Mouse (Mus musculus) lung, embryonic 14.5 days (tissue): ENCODE data around the gene Usb1. TPM values are rescaled to one million over a fixed set of nuclear protein-coding genes. Genes with fewer than 3 reads are reported as not detected.

ENCODE experiments used
- ATAC-seq: fragments of 200-750 bp; cut with Nextera tagmentation; 2 replicates; pipeline ENCODE4 v1.8.0; 2017; ENCODE audit warnings: mild to moderate bottlenecking, moderate TSS enrichment, moderate library complexity; ENCODE audit not compliant: insufficient read depth
- DNase-seq: peaks from one replicate; pipeline ENCODE4 v3.0.0-alpha.2; 2015
- H3K27ac ChIP-seq: fragments of 300-500 bp; sonication (generic); 2 replicates; pipeline ENCODE4 v1.5.1; 2014; ENCODE audit warnings: low read depth, mild to moderate bottlenecking, moderate library complexity
- H3K27me3 ChIP-seq: fragments of 300-500 bp; sonication (generic); 2 replicates; pipeline ENCODE4 v1.6.1; 2014; ENCODE audit warnings: low read length, control low read depth; ENCODE audit not compliant: insufficient read depth
- H3K36me3 ChIP-seq: fragments of 300-500 bp; sonication (generic); 2 replicates; pipeline ENCODE4 v1.6.1; 2014; ENCODE audit warnings: control low read depth; ENCODE audit not compliant: insufficient read depth
- H3K4me1 ChIP-seq: fragments of 300-500 bp; sonication (generic); 2 replicates; pipeline ENCODE4 v1.6.1; 2014; ENCODE audit warnings: antibody characterized with exemption, control low read depth; ENCODE audit not compliant: insufficient read depth
- H3K4me2 ChIP-seq: fragments of 300-500 bp; sonication (generic); 2 replicates; pipeline ENCODE4 v1.6.1; 2014; ENCODE audit warnings: mild to moderate bottlenecking
- H3K4me3 ChIP-seq: fragments of 300-500 bp; sonication (generic); 2 replicates; pipeline ENCODE4 v1.5.1; 2014; ENCODE audit warnings: low read depth, low read length
- H3K9ac ChIP-seq: fragments of 300-500 bp; sonication (generic); 2 replicates; pipeline ENCODE4 v1.6.1; 2014
- H3K9me3 ChIP-seq: fragments of 300-500 bp; sonication (generic); 2 replicates; pipeline ENCODE4 v1.6.1; 2016; ENCODE audit warnings: low read depth, low read length, control low read depth
- CTCF ChIP-seq: IDR thresholded peaks from 2 replicates; pipeline ENCODE4 v1.5.1; 2016; ENCODE audit warnings: antibody characterized with exemption, low read depth
- WGBS: fragments of 180-500 bp; shearing (Covaris S2); extraction: QIAGEN DNeasy Blood & Tissue Kit; methylation state at CpG from one replicate; pipeline ENCODE4 v1.1.7; 2014; 5-methylcytosine and 5-hydroxymethylcytosine counted together
- polyA plus RNA-seq: library from polyadenylated mRNA; unstranded; fragments of >200 nt; fragmentation: Nextera tagmentation; extraction: Ambion mirVana; gene quantifications from 2 replicates; pipeline ENCODE4 v1.2.1, GENCODE M21; 2014

The Usb1 gene
- polyA plus RNA-seq, 1 experiment from 2014 or later: 34.0 TPM

DNA sequence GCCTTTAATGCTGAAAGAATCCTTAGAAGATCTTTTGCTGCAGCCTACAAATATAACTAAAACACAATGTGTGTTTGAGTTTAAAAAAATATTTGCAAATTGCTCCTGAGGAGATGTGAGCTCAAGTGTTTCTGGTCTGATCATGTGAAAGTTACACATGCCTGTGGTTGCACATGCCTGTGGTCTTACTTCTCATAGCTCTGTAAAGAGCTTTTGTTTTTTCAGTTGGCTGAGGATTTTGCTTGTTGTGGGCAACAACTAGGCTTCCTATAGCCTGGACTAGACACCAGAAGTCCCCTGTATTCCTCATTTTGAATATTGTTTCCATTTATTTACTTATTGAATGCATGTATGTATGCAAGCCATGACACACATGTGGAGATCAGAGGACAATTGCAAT is 4.3 kb downstream of the Usb1 start:
- DNase-seq (no peak), ATAC-seq (no peak)
- no peak overlapping the region for H3K27ac ChIP-seq
- no peaks in the 10 kb centered on the region for H3K9me3 ChIP-seq
- H3K4me3 ChIP-seq: no peak overlapping the region
- TF ChIP-seq CTCF: no peak
- H3K4me2 ChIP-seq: no peak overlapping the region
- peaks cover 25% of the 10 kb centered on the region for H3K36me3 ChIP-seq
- H3K9ac ChIP-seq: no peak overlapping the region
- H3K4me1 ChIP-seq: no peaks in the 10 kb centered on the region
- no peaks in the 10 kb centered on the region for H3K27me3 ChIP-seq

DNA sequence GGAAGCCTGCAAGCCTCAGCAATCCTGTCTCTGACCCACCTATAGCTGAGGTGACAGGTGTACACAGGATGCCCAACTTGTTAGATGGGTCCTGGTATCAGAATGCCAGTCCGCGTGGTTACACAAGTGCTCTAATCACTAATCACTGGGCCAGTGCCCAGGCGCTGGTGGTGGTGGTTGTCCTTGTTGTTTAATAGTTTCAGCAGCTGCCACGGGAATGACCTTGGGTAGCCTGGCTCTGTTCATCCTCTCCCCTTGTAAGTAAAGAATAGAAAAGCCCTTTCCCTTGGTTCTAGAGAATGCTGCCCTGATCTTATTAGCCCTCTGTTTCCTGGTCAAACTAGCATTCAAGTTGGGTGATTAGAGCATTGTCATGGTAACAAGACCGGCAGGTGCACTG is 9.6 kb downstream of the Usb1 start:
- TF ChIP-seq CTCF: no peak
- Histone ChIP-seq H3K27me3 (no peaks in the 10 kb centered on the region), H3K27ac (no peak overlapping the region), H3K4me1 (no peaks in the 10 kb centered on the region), H3K9me3 (no peaks in the 10 kb centered on the region), H3K4me2 (no peak overlapping the region), H3K36me3 (peaks cover 48% of the 10 kb centered on the region), H3K9ac (no peak overlapping the region), H3K4me3 (no peak overlapping the region)
- ATAC-seq (no peak), DNase-seq (no peak)
- 63% methylated on average over 5 of the region's 5 CpGs for WGBS

DNA sequence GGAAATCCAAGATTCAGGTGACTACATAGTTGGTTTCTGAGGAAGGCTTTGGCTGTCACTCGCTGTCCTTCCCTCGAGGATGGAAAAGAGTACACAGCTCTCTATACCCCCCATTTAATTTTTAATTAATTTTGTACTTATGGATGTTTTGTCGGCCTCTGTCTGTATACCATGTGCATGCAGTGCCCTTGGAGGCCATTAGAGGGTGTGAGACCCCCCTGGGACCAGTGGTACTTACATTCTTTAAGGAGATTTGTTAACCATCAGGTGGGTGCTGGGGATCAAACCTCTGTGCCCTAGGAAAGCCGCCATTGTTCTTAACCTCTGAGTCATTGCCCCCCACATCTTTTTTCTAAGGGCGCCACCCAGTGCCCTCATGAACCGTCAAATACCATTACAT is 12.6 kb downstream of the Usb1 start:
- Histone ChIP-seq H3K9ac (no peak overlapping the region), H3K4me2 (no peak overlapping the region), H3K27me3 (no peaks in the 10 kb centered on the region), H3K9me3 (no peaks in the 10 kb centered on the region), H3K27ac (no peak overlapping the region), H3K4me3 (no peak overlapping the region), H3K4me1 (no peaks in the 10 kb centered on the region), H3K36me3 (peaks cover 35% of the 10 kb centered on the region)
- WGBS: 71% methylated on average over 6 of the region's 6 CpGs
- TF ChIP-seq CTCF: peak; percentile 40
- ATAC-seq: no peak
- no peak for DNase-seq

DNA sequence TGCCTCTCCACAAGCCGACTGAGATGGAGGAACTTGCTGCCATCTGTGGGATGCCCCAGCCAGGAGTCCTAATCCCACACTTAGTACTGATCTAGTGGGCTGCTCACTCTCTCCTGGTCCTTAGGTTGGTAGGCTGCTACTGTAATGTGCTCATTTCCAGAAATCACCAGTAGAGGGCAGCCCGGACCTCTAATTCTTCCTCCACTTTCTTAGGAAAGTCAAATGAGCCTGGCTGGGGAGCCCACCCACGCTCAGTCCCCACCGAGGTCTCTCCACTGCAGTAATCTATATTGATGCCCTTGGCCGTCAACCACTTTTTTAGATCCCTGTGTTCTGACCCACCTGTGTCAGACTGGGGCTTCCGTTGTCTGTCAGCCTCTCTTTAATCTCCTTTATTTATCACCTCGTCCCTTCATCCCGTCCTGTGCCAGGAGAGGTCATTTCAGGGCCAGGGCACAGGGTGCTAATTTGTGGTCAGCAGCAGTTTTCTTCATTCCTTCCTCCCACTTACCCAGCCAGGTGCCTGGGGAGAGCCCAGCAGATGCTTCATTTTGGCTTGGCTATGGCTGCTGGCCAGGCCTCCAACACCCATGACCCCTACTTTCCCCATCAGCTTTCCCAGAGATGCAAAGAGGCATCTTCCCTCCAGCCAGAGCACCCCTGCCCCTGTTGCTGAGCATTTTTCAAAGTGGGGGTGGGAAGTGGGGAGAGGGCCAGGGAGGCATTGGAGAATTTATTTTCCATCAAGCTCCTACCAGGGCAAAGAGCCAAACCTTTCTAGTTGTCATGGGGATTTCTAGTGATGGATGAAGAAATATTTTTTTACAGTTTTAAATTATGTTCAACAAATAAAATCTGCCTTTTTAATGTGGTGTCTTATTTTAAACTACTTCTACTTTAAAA is 14.8 kb downstream of the Usb1 start:
- Histone ChIP-seq H3K4me2 (no peak overlapping the region), H3K4me1 (peaks cover 5% of the 10 kb centered on the region; the same call in 1 of the 2 replicates), H3K4me3 (no peak overlapping the region), H3K27me3 (peaks cover 5% of the 10 kb centered on the region; the same call in 1 of the 2 replicates), H3K36me3 (peaks cover 24% of the 10 kb centered on the region), H3K27ac (no peak overlapping the region), H3K9ac (no peak overlapping the region), H3K9me3 (no peaks in the 10 kb centered on the region)
- peak; percentile 81 for TF ChIP-seq CTCF
- WGBS: 14% methylated on average over 8 of the region's 8 CpGs
- DNase-seq (peak; percentile 95), ATAC-seq (peak; percentile 58)

DNA sequence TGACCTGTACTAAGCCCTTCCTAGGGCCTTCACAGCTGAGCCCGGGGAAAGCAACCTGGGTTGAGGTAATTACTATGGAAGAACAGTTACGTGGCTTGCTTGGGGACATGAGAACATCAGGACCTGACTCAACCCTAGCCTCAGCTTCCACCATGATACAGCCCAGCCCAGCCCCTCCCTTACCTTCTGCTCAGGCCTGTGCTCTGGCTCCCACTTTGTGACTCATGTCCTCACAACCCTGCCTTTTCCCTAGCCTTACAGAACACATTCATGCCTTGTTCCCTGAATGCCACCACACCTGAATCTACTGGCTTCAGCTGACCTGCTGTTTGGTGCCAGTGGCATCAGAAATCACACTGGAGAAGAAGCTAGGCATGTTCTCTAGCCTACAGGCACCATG is 16.3 kb downstream of the Usb1 start:
- Histone ChIP-seq H3K9me3 (no peaks in the 10 kb centered on the region), H3K27me3 (peaks cover 5% of the 10 kb centered on the region; the same call in 1 of the 2 replicates), H3K4me1 (peaks cover 6% of the 10 kb centered on the region; the same call in 1 of the 2 replicates), H3K9ac (no peak overlapping the region), H3K27ac (no peak overlapping the region), H3K4me3 (no peak overlapping the region), H3K4me2 (no peak overlapping the region), H3K36me3 (peaks cover 13% of the 10 kb centered on the region)
- WGBS: 91% methylated on average over 2 of the region's 2 CpGs
- ATAC-seq (no peak), DNase-seq (no peak)
- TF ChIP-seq CTCF: no peak

DNA sequence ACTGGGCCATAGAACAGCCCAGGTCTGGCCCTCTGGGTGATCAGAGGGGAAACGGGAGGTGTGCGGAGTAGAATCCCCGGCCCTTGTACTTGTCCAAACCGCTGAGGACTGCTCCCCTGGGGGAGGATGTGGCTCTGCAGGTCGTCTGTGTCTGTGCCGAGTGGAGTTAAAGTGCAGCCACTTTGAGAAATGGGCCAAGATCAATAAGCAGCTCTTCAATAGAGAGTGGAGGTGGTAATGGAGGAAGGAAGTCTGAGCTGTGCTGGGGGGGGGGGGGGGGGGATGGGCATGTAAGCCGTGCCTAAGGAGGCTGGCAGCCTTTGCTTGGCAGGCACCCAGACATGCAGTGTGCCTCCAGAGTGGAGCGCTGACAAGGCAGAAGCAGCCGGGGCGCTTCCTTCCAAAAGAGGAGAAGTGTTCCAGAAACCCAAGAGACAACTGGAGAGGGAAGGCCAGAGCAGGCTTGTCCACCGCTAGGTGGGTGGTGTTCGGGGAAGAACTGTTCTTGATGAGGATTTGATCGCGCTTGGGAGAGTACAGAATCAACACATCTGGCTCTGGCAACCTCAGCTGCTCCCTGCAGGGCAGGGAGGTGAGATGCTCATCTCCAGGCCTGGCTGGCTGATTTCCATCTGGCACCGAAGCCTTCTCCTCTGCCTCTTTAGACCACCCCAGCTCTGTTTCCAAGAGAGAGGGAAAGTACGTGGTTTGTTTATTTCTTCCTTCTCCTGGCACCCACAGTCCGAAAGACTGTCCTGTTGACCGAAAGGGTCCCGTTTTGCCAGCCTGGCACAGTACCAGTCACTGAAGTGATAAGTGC is 16.9 kb downstream of the Usb1 start:
- peak overlapping the region; percentile 26; the same call in 1 of the 2 replicates for H3K4me2 ChIP-seq
- ATAC-seq: no peak
- H3K4me3 ChIP-seq: no peak overlapping the region
- no peak overlapping the region for H3K27ac ChIP-seq
- H3K27me3 ChIP-seq: peaks cover 9% of the 10 kb centered on the region; the same call in 1 of the 2 replicates
- 36% methylated on average over 19 of the region's 19 CpGs for WGBS
- DNase-seq: peak; percentile 72
- no peak overlapping the region for H3K9ac ChIP-seq
- H3K9me3 ChIP-seq: no peaks in the 10 kb centered on the region
- peaks cover 11% of the 10 kb centered on the region for H3K4me1 ChIP-seq
- peaks cover 6% of the 10 kb centered on the region for H3K36me3 ChIP-seq
- peak; percentile 16; the same call in 1 of the 2 replicates for TF ChIP-seq CTCF

DNA sequence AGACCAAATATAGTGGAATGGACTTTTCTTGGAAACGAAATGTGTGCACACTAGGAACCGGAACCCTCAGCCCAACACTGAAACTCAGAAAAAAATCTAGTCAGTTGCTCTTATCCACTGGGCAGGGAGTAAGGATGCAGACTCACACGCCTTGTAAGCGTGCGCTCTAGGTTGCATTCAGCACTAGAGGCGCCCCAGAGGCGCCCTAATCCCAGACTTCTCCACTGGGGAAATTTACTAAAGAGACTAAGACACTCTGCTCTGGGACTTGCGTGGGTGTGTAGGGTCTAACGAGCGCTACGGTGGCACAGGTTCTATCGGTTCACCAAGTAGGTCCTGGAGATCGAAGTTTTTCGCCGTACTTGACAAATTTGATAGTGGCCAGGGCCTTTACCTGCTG is 19.4 kb downstream of the Usb1 start:
- ATAC-seq: peak; percentile 32; the same call in 1 of the 2 replicates

More for the DNA sequence above, 19.4 kb downstream of the Usb1 start:
- Histone ChIP-seq H3K4me3 (peak overlapping the region; percentile 68), H3K4me2 (peak overlapping the region; percentile 96), H3K4me1 (peaks cover 12% of the 10 kb centered on the region), H3K36me3 (no peaks in the 10 kb centered on the region), H3K9ac (peak overlapping the region; percentile 38; the same call in 1 of the 2 replicates), H3K27me3 (peaks cover 9% of the 10 kb centered on the region; the same call in 1 of the 2 replicates), H3K9me3 (no peaks in the 10 kb centered on the region), H3K27ac (no peak overlapping the region)
- peak; percentile 76 for DNase-seq
- WGBS: 4% methylated on average over 15 of the region's 15 CpGs
- TF ChIP-seq CTCF: peak; percentile 49
